In genomic region chr2:44105198-44105555, GRCm38 (mm10) we compare ENCODE assay signal across 10 mouse cellular contexts.
DNase-seq lines count a peak whose midpoint lies in the region; ATAC-seq and TF ChIP-seq lines count a peak whose summit lies in the region.
"Had no signal": no experiment of that assay in that cellular context is flagged by ENCODE, and none has a peak within 500 bp of the region (broad histone marks: within the 10 kb centered on the region; RNA-seq: fewer than 3 reads in every experiment).

No protein-coding gene starts in this region.

- H3K27ac ChIP-seq in hindbrain, embryonic 10.5 days: peak overlapping the region; percentile 78
- H3K27ac ChIP-seq in hindbrain, embryonic 11.5 days (ENCODE audit: low read depth, low read length): no peak overlapping the region
- H3K27ac ChIP-seq in testis, adult 2 months (ENCODE audit: control insufficient read depth, insufficient read depth, low read depth, low read length): peak overlapping the region; percentile 67
- H3K27ac ChIP-seq in intestine, embryonic 16.5 days (ENCODE audit: low read length): peak overlapping the region; percentile 89
- peak overlapping the region; percentile 92 for H3K27ac ChIP-seq in stomach, embryonic 16.5 days (ENCODE audit: low read length)

- no peak for ATAC-seq in hindbrain, embryonic 11.5 days (ENCODE audit: low FRiP score)
- no peak for ATAC-seq in intestine, embryonic 16.5 days
- peak; percentile 14; the same call in 1 of the 2 replicates for ATAC-seq in stomach, embryonic 16.5 days (ENCODE audit: insufficient read depth, low FRiP score)
- no peak for ATAC-seq in frontal cortex, adult (ENCODE audit: low TSS enrichment)
- ATAC-seq: activated CD4-positive, CD25-positive, alpha-beta regulatory T cell, adult 4 months had no signal

- H3K9ac ChIP-seq in hindbrain, embryonic 11.5 days (ENCODE audit: low read depth, low read length): no peak overlapping the region
- H3K9ac ChIP-seq in intestine, embryonic 16.5 days (ENCODE audit: low read depth, low read length): peak overlapping the region; percentile 26; the same call in 1 of the 2 replicates
- H3K9ac ChIP-seq in stomach, embryonic 16.5 days (ENCODE audit: low read length): no peak overlapping the region

- H3K36me3 ChIP-seq in hindbrain, embryonic 10.5 days: no peaks in the 10 kb centered on the region
- H3K36me3 ChIP-seq in hindbrain, embryonic 11.5 days (ENCODE audit: control insufficient read depth, insufficient read depth, low read length): no peaks in the 10 kb centered on the region
- H3K36me3 ChIP-seq in testis, adult 2 months (ENCODE audit: control insufficient read depth, insufficient read depth, low read length): no peaks in the 10 kb centered on the region
- no peaks in the 10 kb centered on the region for H3K36me3 ChIP-seq in intestine, embryonic 16.5 days (ENCODE audit: control insufficient read depth, insufficient read depth, low read length)
- H3K36me3 ChIP-seq in stomach, embryonic 16.5 days (ENCODE audit: control insufficient read depth, insufficient read depth, low read length): no peaks in the 10 kb centered on the region

- DNase-seq in hindbrain, embryonic 10.5 days (ENCODE audit: low spot score): no peak
- DNase-seq in hindbrain, embryonic 11.5 days (ENCODE audit: low spot score): no peak
- DNase-seq in testis, postnatal 14 days (ENCODE audit: low spot score): no peak
- DNase-seq in B cell, adult 2 months: no peak
- DNase-seq: cerebellum, adult 8-10 months had no signal

- H3K4me2 ChIP-seq in hindbrain, embryonic 11.5 days (replicated peaks; ENCODE audit: low read depth, low read length): no peak overlapping the region
- H3K4me2 ChIP-seq in intestine, embryonic 16.5 days (ENCODE audit: low read depth, low read length): no peak overlapping the region
- no peak overlapping the region for H3K4me2 ChIP-seq in stomach, embryonic 16.5 days (ENCODE audit: low read depth, low read length)

- H3K4me1 ChIP-seq in hindbrain, embryonic 10.5 days (replicated peaks): peaks cover 13% of the 10 kb centered on the region
- H3K4me1 ChIP-seq in hindbrain, embryonic 11.5 days (replicated peaks; ENCODE audit: control insufficient read depth, insufficient read depth, low read length): 0 out of 2 replicates have a peak, but pooled peaks cover 2% of the 10 kb centered on the region
- H3K4me1 ChIP-seq in testis, adult 2 months (ENCODE audit: control insufficient read depth, insufficient read depth, low read length): peaks cover 5% of the 10 kb centered on the region
- peaks cover 7% of the 10 kb centered on the region for H3K4me1 ChIP-seq in intestine, embryonic 16.5 days (ENCODE audit: control insufficient read depth, insufficient read depth, low read length)
- H3K4me1 ChIP-seq in stomach, embryonic 16.5 days (ENCODE audit: control insufficient read depth, insufficient read depth, low read length): peaks cover 7% of the 10 kb centered on the region; the same call in 1 of the 2 replicates

- no peak for TF ChIP-seq POLR2A in testis, adult 2 months (IDR thresholded peaks at IDR 0.05; ENCODE audit: control insufficient read depth, low read depth, low read length)

- WGBS in hindbrain, embryonic 10.5 days: 84% methylated on average over 8 of the region's 8 CpGs
- 83% methylated on average over 8 of the region's 8 CpGs for WGBS in hindbrain, embryonic 11.5 days
- WGBS in intestine, embryonic 16.5 days: 54% methylated on average over 8 of the region's 8 CpGs
- 48% methylated on average over 8 of the region's 8 CpGs for WGBS in stomach, embryonic 16.5 days

- H3K9me3 ChIP-seq in hindbrain, embryonic 10.5 days: no peaks in the 10 kb centered on the region
- no peaks in the 10 kb centered on the region for H3K9me3 ChIP-seq in hindbrain, embryonic 11.5 days (ENCODE audit: control insufficient read depth, low read length)
- H3K9me3 ChIP-seq in intestine, embryonic 16.5 days (ENCODE audit: control insufficient read depth, low read length): no peaks in the 10 kb centered on the region
- H3K9me3 ChIP-seq in stomach, embryonic 16.5 days (replicated peaks; ENCODE audit: control insufficient read depth, low read length): no peaks in the 10 kb centered on the region

- TF ChIP-seq CTCF in testis, adult 2 months (IDR thresholded peaks at IDR 0.05; ENCODE audit: control insufficient read depth, insufficient read depth, insufficient replicate concordance, low read depth, low read length): no peak

- H3K27me3 ChIP-seq in hindbrain, embryonic 10.5 days (ENCODE audit: insufficient read depth, poor library complexity, severe bottlenecking): no peaks in the 10 kb centered on the region
- H3K27me3 ChIP-seq in hindbrain, embryonic 11.5 days (ENCODE audit: control insufficient read depth, insufficient read depth, low read length): no peaks in the 10 kb centered on the region
- H3K27me3 ChIP-seq in testis, adult 2 months (ENCODE audit: control insufficient read depth, insufficient read depth, low read length): no peaks in the 10 kb centered on the region
- no peaks in the 10 kb centered on the region for H3K27me3 ChIP-seq in intestine, embryonic 16.5 days (replicated peaks; ENCODE audit: control insufficient read depth, insufficient read depth, low read length)
- no peaks in the 10 kb centered on the region for H3K27me3 ChIP-seq in stomach, embryonic 16.5 days (ENCODE audit: control insufficient read depth, insufficient read depth, low read length)

- H3K4me3 ChIP-seq in hindbrain, embryonic 10.5 days: no peak overlapping the region
- H3K4me3 ChIP-seq in hindbrain, embryonic 11.5 days (ENCODE audit: low read depth, low read length): no peak overlapping the region
- no peak overlapping the region for H3K4me3 ChIP-seq in testis, adult 2 months (ENCODE audit: control insufficient read depth, low read depth, low read length)
- H3K4me3 ChIP-seq in intestine, embryonic 16.5 days (ENCODE audit: low read length): no peak overlapping the region
- no peak overlapping the region for H3K4me3 ChIP-seq in stomach, embryonic 16.5 days (replicated peaks; ENCODE audit: low read length)
